Mouse (Mus musculus) embryonic facial prominence, embryonic 13.5 days (tissue): ENCODE measurements around the gene Coq5. TPM values are rescaled to one million over a fixed set of nuclear protein-coding genes. Genes with fewer than 3 reads are reported as not detected.

ENCODE experiments used
- ATAC-seq: fragments of 200-750 bp; cut with Nextera tagmentation; 2 replicates; pipeline ENCODE4 v1.8.0; 2017; ENCODE audit warnings: low read depth; ENCODE audit not compliant: insufficient number of reproducible peaks, insufficient read depth, low FRiP score, low TSS enrichment
- H3K27ac ChIP-seq: fragments of 300-500 bp; sonication (generic); 2 replicates; pipeline ENCODE4 v1.5.1; 2015; ENCODE audit warnings: moderate library complexity, mild to moderate bottlenecking, inconsistent platforms
- H3K27me3 ChIP-seq: fragments of 300-500 bp; sonication (generic); 2 replicates; pipeline ENCODE4 v1.6.1; 2015; ENCODE audit warnings: mild to moderate bottlenecking, inconsistent platforms
- H3K36me3 ChIP-seq: fragments of 300-500 bp; sonication (generic); 2 replicates; pipeline ENCODE4 v1.6.1; 2015; ENCODE audit warnings: mild to moderate bottlenecking, inconsistent platforms
- H3K4me1 ChIP-seq: fragments of 300-500 bp; sonication (generic); 2 replicates; pipeline ENCODE4 v1.6.1; 2015; ENCODE audit warnings: inconsistent platforms
- H3K4me2 ChIP-seq: fragments of 300-500 bp; sonication (generic); 2 replicates; pipeline ENCODE4 v1.6.1; 2015; ENCODE audit warnings: moderate library complexity, mild to moderate bottlenecking, inconsistent platforms
- H3K4me3 ChIP-seq: fragments of 300-500 bp; sonication (generic); 2 replicates; pipeline ENCODE4 v1.5.1; 2015; ENCODE audit warnings: mild to moderate bottlenecking, inconsistent platforms
- H3K9ac ChIP-seq: fragments of 300-500 bp; sonication (generic); 2 replicates; pipeline ENCODE4 v1.6.1; 2015; ENCODE audit warnings: mild to moderate bottlenecking, inconsistent platforms
- H3K9me3 ChIP-seq: fragments of 300-500 bp; sonication (generic); 2 replicates; pipeline ENCODE4 v1.6.1; 2016; ENCODE audit warnings: inconsistent platforms
- WGBS: fragments of 180-500 bp; shearing (Covaris S2); methylation state at CpG from one replicate; pipeline ENCODE4 v1.1.7; 2015; ENCODE audit warnings: mixed read lengths; 5-methylcytosine and 5-hydroxymethylcytosine counted together
- polyA plus RNA-seq: library from polyadenylated mRNA; unstranded; fragments of >200 nt; fragmentation: Nextera tagmentation; extraction: Ambion mirVana; gene quantifications from 2 replicates; pipeline ENCODE4 v1.2.1, GENCODE M21; 2015

Gene Coq5
- polyA plus RNA-seq, 1 experiment from 2014 or later: 42.5 TPM

DNA sequence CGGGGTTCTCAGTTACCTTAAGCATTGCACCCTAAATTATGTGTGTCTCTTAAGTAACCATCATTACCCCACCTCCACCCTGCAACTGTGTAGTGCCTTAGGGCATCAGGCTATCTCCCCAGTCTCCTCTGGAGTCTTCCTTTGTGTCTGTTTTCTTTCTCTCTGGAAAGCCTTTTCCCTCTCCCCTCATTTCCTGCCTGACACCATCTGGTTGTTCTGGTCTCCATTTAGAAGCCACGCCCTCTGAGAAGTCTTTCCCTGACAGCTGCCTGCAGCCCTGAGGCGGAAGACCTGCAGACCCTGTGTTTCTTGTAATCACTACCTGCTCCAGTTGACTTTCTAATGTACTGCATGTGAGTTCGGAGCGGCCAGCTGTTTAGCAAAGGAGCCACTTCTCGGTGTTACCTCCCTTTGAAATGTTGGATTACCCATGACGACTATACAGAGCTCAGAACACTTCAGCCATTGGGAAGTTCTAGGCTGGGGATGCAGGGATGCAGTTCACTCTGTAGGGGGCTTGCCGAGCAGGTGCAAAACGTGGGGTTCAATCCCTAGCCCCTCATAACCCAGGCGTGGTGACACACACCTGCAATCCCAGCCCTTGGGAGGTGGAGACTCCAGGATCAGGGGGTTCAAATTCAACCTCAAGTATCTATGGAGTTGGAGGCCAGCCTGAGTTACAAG is 38.3 kb downstream of the Coq5 start:
- 2% methylated on average over 10 of the region's 10 CpGs for WGBS
- Histone ChIP-seq H3K4me2 (peak overlapping the region; percentile 81), H3K36me3 (no peaks in the 10 kb centered on the region), H3K27me3 (no peaks in the 10 kb centered on the region), H3K9ac (0 out of 2 replicates have a peak overlapping the region, but pooled peaks have one; percentile 49), H3K9me3 (no peaks in the 10 kb centered on the region), H3K27ac (peak overlapping the region; percentile 88), H3K4me1 (peaks cover 49% of the 10 kb centered on the region), H3K4me3 (peak overlapping the region; percentile 8; the same call in 1 of the 2 replicates)
- ATAC-seq: peak; percentile 23; the same call in 1 of the 2 replicates

DNA sequence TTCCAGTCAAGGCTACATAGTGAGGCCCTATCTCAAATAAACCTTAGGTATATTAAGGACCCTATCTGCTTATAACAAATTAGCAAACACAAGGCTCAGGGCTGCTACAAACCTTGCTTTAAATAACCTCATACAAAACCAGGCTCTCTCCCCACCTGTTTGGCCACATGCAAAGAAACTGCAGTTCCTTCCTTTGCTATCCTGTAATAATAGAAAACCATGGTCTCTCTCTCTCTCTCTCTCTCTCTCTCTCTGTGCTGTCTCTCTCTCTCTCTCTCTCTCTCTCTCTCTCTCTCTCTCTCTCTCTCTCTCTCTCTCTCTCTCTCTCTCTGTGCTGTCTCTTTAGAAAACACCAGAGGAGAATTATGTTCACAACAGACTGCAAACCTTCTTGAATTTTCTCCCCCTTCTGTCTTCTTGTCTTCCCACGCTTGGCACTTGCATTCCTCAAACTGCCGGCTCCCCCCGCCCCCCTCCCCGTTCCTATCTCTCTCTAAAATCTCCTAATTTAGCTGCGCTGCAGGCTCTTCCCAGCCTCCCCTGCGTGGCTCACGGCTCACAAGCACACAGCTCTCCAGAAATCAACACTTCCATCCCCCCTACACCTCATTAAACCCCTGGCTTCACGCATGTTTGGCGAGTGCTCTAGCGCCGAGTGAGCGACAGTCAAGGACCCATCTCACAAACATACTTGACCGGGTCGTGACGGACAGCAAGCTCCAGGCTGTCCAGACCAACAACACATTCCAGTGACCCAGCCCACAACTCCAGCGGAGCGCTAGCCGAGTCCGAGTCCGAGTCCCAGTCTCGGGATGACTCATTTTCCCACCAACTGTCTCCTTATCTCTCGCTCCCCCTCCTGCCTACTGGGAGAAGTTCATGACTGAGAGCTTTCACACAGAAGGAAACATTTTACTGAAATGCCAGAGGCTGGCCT is 39.8 kb downstream of the Coq5 start:
- H3K9ac ChIP-seq: peak overlapping the region; percentile 67
- no peaks in the 10 kb centered on the region for H3K9me3 ChIP-seq
- H3K36me3 ChIP-seq: no peaks in the 10 kb centered on the region
- peak overlapping the region; percentile 88 for H3K27ac ChIP-seq
- peak overlapping the region; percentile 43 for H3K4me3 ChIP-seq
- peak; percentile 65 for ATAC-seq
- H3K4me2 ChIP-seq: peak overlapping the region; percentile 81
- H3K4me1 ChIP-seq: peaks cover 38% of the 10 kb centered on the region
- under 1% methylated on average over 22 of the region's 22 CpGs for WGBS
- no peaks in the 10 kb centered on the region for H3K27me3 ChIP-seq

DNA sequence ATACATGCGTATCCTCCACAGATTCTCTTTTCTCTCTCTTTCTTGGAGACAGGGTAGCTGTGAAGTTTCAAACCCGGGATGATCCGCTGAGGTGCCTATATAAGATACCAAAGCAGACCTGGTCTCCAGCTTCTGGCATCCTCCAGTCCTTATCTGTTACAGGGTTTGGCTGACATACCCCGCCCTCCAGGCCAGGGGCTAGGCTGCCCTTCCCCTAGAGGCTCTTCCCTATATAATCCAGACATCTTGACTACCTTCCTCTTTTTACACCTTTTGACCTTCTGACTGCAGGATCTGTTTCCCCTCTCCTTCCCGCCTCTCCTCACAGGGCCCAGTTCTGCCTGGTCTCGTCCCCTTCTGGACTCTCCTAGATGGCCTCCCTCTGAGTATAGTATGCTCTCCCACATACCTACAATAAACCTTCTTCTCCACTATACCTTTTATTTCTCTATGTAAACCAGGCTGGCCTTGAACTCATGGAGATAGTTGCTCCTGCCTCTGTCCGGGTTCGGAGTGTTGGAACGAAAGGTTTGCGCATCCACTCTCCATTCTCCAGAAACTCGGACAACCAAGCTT is 46.9 kb downstream of the Coq5 start:
- Histone ChIP-seq H3K27ac (peak overlapping the region; percentile 91), H3K4me2 (peak overlapping the region; percentile 86), H3K9me3 (no peaks in the 10 kb centered on the region), H3K27me3 (no peaks in the 10 kb centered on the region), H3K36me3 (peaks cover 18% of the 10 kb centered on the region), H3K4me3 (peak overlapping the region; percentile 92), H3K9ac (peak overlapping the region; percentile 95), H3K4me1 (peaks cover 19% of the 10 kb centered on the region)
- 28% methylated on average over 11 of the region's 11 CpGs for WGBS
- peak; percentile 39; the same call in 1 of the 2 replicates for ATAC-seq

- Histone ChIP-seq H3K4me1 (peaks cover 19% of the 10 kb centered on the region), H3K9ac (peak within 1 kb of the TSS; percentile 95), H3K36me3 (peaks cover 25% of the 10 kb centered on the region), H3K4me3 (peak within 1 kb of the TSS; percentile 92), H3K9me3 (no peaks in the 10 kb centered on the region), H3K27ac (peak within 1 kb of the TSS; percentile 91), H3K27me3 (no peaks in the 10 kb centered on the region), H3K4me2 (peak within 1 kb of the TSS; percentile 86)
- under 1% methylated on average over 77 of the region's 97 CpGs for WGBS
- peak; percentile 86 for ATAC-seq
These were observed 47.6 kb downstream of the Coq5 start, which contains the start of gene Srsf9 for GRCm38 (mm10) chr5:115326875-115327609. Gene Srsf9, plus strand, starts transcription at chr5:115327177.

- H3K36me3 ChIP-seq: peaks cover 33% of the 10 kb centered on the region
- H3K4me1 ChIP-seq: peaks cover 19% of the 10 kb centered on the region
- no peak for ATAC-seq
- H3K4me2 ChIP-seq: peak overlapping the region; percentile 86
- peak overlapping the region; percentile 92 for H3K4me3 ChIP-seq
- under 1% methylated on average over 54 of the region's 55 CpGs for WGBS
- H3K27me3 ChIP-seq: no peaks in the 10 kb centered on the region
- peak overlapping the region; percentile 91 for H3K27ac ChIP-seq
- peak overlapping the region; percentile 95 for H3K9ac ChIP-seq
- H3K9me3 ChIP-seq: no peaks in the 10 kb centered on the region
These were observed 48.4 kb downstream of the Coq5 start for GRCm38 (mm10) chr5:115327610-115328548.

DNA sequence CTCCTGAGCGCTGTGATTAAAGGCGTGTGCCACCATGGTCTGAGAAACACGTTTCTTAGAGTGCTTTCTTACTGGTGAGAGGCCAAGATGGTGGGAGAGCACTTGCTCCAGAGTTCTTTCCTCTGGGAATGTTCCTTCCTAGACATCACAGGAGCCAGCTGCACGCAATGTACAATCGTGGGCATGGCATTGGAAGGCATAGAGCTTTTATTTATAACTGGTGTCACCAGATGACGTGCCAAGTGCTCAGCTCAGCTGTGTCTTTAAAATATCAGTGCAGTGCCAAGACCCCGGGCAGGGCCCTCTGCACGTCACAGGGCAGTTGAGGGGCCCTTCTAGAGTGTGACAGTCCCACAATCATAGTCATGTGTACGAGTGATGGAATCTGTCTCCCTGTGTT is 51.5 kb downstream of the Coq5 start:
- WGBS: 82% methylated on average over 9 of the region's 9 CpGs
- no peaks in the 10 kb centered on the region for H3K27me3 ChIP-seq
- H3K27ac ChIP-seq: no peak overlapping the region
- peaks cover 16% of the 10 kb centered on the region for H3K4me1 ChIP-seq
- no peak overlapping the region for H3K9ac ChIP-seq
- ATAC-seq: no peak
- no peaks in the 10 kb centered on the region for H3K9me3 ChIP-seq
- no peak overlapping the region for H3K4me2 ChIP-seq
- peaks cover 64% of the 10 kb centered on the region for H3K36me3 ChIP-seq
- no peak overlapping the region for H3K4me3 ChIP-seq

DNA sequence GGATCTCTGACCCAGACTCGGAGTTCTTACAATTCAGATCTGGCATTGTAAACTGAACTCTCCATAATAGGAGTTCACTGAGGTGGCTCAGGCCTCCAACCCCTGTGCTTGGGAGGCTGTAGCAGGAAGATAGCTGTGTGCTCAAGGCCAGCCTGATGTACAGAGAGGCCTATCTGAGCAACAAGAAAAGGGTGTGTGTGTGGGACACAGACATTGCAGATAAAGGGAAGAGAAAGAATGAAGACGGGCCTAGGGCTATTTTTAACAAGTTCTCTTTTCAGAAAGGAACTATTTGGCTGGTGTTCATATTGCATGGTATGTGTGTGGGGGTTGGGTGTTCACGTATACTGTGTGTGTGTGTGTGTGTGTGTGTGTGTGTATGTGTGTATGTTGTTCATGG is 54.2 kb downstream of the Coq5 start:
- Histone ChIP-seq H3K36me3 (peaks cover 79% of the 10 kb centered on the region), H3K4me3 (no peak overlapping the region), H3K9ac (no peak overlapping the region), H3K4me1 (peaks cover 8% of the 10 kb centered on the region; the same call in 1 of the 2 replicates), H3K27me3 (no peaks in the 10 kb centered on the region), H3K9me3 (no peaks in the 10 kb centered on the region), H3K27ac (no peak overlapping the region), H3K4me2 (no peak overlapping the region)
- ATAC-seq: no peak
- 77% methylated on average over 3 of the region's 3 CpGs for WGBS

DNA sequence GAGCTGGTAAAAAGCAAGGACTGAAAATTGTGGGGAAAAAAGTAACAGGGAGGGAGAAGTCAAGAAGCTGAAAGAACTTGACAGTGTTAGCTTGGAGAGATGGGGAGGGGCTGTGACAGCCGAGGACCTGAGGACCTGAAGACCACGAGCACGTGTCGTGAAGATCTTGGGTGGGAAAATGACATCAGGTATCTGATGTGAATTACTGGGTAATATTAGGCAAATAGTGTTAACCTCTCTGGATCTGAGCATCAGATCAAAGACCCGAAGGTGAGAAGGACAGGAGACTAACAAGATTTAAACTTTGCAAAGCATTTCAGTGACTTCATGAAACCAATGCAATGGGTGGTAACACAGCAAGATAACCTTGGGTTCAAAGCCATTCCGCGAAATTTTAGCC is 60.5 kb downstream of the Coq5 start:
- Histone ChIP-seq H3K36me3 (peaks cover 52% of the 10 kb centered on the region), H3K27ac (no peak overlapping the region), H3K4me2 (peak overlapping the region; percentile 73), H3K4me1 (peaks cover 11% of the 10 kb centered on the region), H3K27me3 (no peaks in the 10 kb centered on the region), H3K9me3 (no peaks in the 10 kb centered on the region), H3K9ac (peak overlapping the region; percentile 90; the same call in 1 of the 2 replicates), H3K4me3 (peak overlapping the region; percentile 72)
- 31% methylated on average over 7 of the region's 7 CpGs for WGBS
- ATAC-seq: no peak

GRCm38 (mm10) chr5:115340577-115341313 is 61.3 kb downstream of the Coq5 start, which contains the start of the genes Gatc and Triap1:
Gene Gatc, minus strand, starts transcription at chr5:115341178.
Gene Triap1, plus strand, starts transcription at chr5:115341225.
- Histone ChIP-seq H3K9ac (peak within 1 kb of the TSS; percentile 90), H3K9me3 (no peaks in the 10 kb centered on the region), H3K4me1 (peaks cover 11% of the 10 kb centered on the region), H3K27ac (peak within 1 kb of the TSS; percentile 80), H3K36me3 (peaks cover 51% of the 10 kb centered on the region), H3K4me2 (peak within 1 kb of the TSS; percentile 73), H3K4me3 (peak within 1 kb of the TSS; percentile 72), H3K27me3 (no peaks in the 10 kb centered on the region)
- peak; percentile 78 for ATAC-seq
- under 1% methylated on average over 62 of the region's 62 CpGs for WGBS
